Mouse (Mus musculus) lung, adult 2 months (tissue): ENCODE results near the gene Hist2h3b.

Experiments used
- CTCF ChIP-seq: fragments of 200-500 bp; IDR thresholded peaks from 2 replicates; pipeline ENCODE4 v1.5.1; 2011; ENCODE audit warnings: mild to moderate bottlenecking, low read length, control low read depth; ENCODE audit not compliant: insufficient read depth
- POLR2A ChIP-seq: fragments of 200-500 bp; IDR thresholded peaks from 2 replicates; pipeline ENCODE4 v1.6.1; 2011; ENCODE audit warnings: low read depth, mild to moderate bottlenecking, control low read depth, low read length, borderline replicate concordance; ENCODE audit errors: extremely low read depth

- TF ChIP-seq CTCF (no peak), POLR2A (no peak)
Measured at GRCm38 (mm10) chr3:96237904-96238511, 30.4 kb upstream of the Hist2h3b start.
